Mouse (Mus musculus): Measurements from ENCODE around the gene Entr1. TPM values are rescaled to one million over a fixed set of nuclear protein-coding genes. Genes with fewer than 3 reads are reported as not detected.

The Entr1 gene
- 64.5 TPM for polyA plus RNA-seq (2014; fragmentation: Illumina TruSeq; extraction: RNeasy Lipid Tissue Mini Kit (QIAGEN cat#74804); ENCODE audit: low read depth, low replicate concordance)

GRCm38 (mm10) chr2:26389154-26389690, at the start of gene Entr1, which contains the start of gene Pmpca:
Entr1 (minus strand) TSS chr2:26389316.
Pmpca (plus strand) TSS chr2:26389339.

DNA sequence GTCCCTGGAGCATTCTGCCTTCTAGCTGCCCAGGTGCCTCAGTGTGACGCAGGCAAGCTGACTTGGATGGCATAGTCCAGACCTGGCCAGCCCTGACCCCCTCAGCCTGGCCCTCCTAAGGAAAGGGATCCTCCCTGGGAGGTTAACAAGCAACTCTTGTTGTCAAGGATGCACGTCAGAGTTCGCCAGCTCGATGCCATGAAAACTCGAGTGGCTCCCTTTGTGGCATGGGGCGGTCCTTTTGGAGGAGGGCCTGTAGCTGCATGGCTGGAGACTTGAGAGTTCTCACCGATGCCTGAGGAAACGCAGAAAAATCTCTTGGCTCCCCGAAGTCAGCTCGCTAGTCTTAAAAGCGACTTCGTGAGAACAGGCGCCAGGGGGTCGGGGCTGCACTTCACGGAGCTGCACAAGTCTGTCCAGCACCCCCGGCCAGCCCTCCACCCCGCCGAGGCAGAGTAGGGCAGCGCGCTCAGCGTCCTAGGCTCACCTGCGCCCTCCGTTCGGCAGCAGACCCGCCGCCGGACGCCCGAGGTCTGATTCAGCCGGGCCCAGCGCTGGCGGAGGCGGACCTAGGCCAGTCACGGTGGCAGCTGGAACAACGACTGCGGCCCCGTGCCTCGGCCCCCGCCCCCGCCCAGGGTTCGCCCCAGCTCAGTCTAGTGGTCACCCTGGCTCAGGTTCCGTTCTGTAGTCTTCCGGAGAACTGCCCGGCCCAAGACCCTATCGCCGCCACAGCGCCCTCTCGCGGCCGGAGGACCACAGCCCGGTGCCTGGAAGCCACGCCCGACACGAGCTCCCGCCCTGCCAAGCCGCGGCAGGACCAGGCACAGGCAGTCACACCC, 19.6 kb upstream of the Entr1 start, which contains the start of gene Inpp5e:
Gene Inpp5e (minus strand): TSS at position 689 of the 842 bp plus-strand sequence.

GRCm38 (mm10) chr2:26380131-26380771, 8.9 kb downstream of the Entr1 start, which contains the start of gene Snapc4:
Snapc4 (minus strand) TSS chr2:26380653.

DNA sequence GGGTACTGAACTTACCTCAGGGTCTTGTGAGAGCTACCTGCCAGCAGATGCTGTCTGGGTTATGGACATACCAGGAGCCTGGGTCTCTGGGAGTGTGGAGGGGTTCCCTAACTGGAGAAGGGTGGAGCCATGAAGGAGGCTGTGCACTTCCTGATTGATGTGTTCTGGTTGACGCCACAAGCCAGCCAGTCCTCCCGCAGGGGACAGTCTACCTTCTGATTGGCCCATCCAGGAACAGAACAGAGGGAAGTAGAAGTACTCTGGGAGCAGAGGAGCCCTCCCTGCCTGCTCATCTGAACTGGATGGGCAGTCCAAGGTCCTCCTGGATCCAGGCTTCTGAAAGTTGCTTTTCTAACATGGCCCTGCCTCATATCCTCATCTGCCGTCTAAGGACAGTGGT, 28.3 kb downstream of the Entr1 start, which contains the start of gene Card9:
Gene Card9 (minus strand): TSS at position 147 of the 400 bp plus-strand sequence.

GRCm38 (mm10) chr2:26351358-26352290, 37.5 kb downstream of the Entr1 start, which contains the start of gene Dnlz:
Dnlz (minus strand) TSS chr2:26352110.

Other genes starting within 250 kb of the Entr1 start
- not detected for gene Lhx3, start 181.0 kb downstream of the Entr1 start, polyA plus RNA-seq (2014; fragmentation: Illumina TruSeq; extraction: RNeasy Lipid Tissue Mini Kit (QIAGEN cat#74804); ENCODE audit: low read depth, low replicate concordance)
- 16.5 TPM for gene Qsox2, start 151.8 kb downstream of the Entr1 start, polyA plus RNA-seq (2014; fragmentation: Illumina TruSeq; extraction: RNeasy Lipid Tissue Mini Kit (QIAGEN cat#74804); ENCODE audit: low read depth, low replicate concordance)
- 0.08 TPM for gene Ccdc187, start 94.8 kb downstream of the Entr1 start, polyA plus RNA-seq (2014; fragmentation: Illumina TruSeq; extraction: RNeasy Lipid Tissue Mini Kit (QIAGEN cat#74804); ENCODE audit: low read depth, low replicate concordance)
- 260 TPM for gene Gpsm1, start 73.8 kb downstream of the Entr1 start, polyA plus RNA-seq (2014; fragmentation: Illumina TruSeq; extraction: RNeasy Lipid Tissue Mini Kit (QIAGEN cat#74804); ENCODE audit: low read depth, low replicate concordance)
- 18.7 TPM for gene Dnlz, start 37.2 kb downstream of the Entr1 start, polyA plus RNA-seq (2014; fragmentation: Illumina TruSeq; extraction: RNeasy Lipid Tissue Mini Kit (QIAGEN cat#74804); ENCODE audit: low read depth, low replicate concordance)
- gene Card9, start 28.4 kb downstream of the Entr1 start, polyA plus RNA-seq (2014; fragmentation: Illumina TruSeq; extraction: RNeasy Lipid Tissue Mini Kit (QIAGEN cat#74804); ENCODE audit: low read depth, low replicate concordance), result 2.3 TPM
- gene Snapc4, start 8.7 kb downstream of the Entr1 start, polyA plus RNA-seq (2014; fragmentation: Illumina TruSeq; extraction: RNeasy Lipid Tissue Mini Kit (QIAGEN cat#74804); ENCODE audit: low read depth, low replicate concordance), result 21.5 TPM
- gene Pmpca, start within 50 bp of the Entr1 start, polyA plus RNA-seq (2014; fragmentation: Illumina TruSeq; extraction: RNeasy Lipid Tissue Mini Kit (QIAGEN cat#74804); ENCODE audit: low read depth, low replicate concordance), result 129 TPM
- 23.5 TPM for gene Inpp5e, start 19.9 kb upstream of the Entr1 start, polyA plus RNA-seq (2014; fragmentation: Illumina TruSeq; extraction: RNeasy Lipid Tissue Mini Kit (QIAGEN cat#74804); ENCODE audit: low read depth, low replicate concordance)
- 31.7 TPM for gene Sec16a, start 55.9 kb upstream of the Entr1 start, polyA plus RNA-seq (2014; fragmentation: Illumina TruSeq; extraction: RNeasy Lipid Tissue Mini Kit (QIAGEN cat#74804); ENCODE audit: low read depth, low replicate concordance)
- 14.7 TPM for gene Notch1, start 127.3 kb upstream of the Entr1 start, polyA plus RNA-seq (2014; fragmentation: Illumina TruSeq; extraction: RNeasy Lipid Tissue Mini Kit (QIAGEN cat#74804); ENCODE audit: low read depth, low replicate concordance)
- gene Egfl7, start 190.7 kb upstream of the Entr1 start, polyA plus RNA-seq (2014; fragmentation: Illumina TruSeq; extraction: RNeasy Lipid Tissue Mini Kit (QIAGEN cat#74804); ENCODE audit: low read depth, low replicate concordance), result 260 TPM
- not detected for gene Gm20532, start 197.3 kb upstream of the Entr1 start, polyA plus RNA-seq (2014; fragmentation: Illumina TruSeq; extraction: RNeasy Lipid Tissue Mini Kit (QIAGEN cat#74804); ENCODE audit: low read depth, low replicate concordance)
- gene Agpat2, start 215.1 kb upstream of the Entr1 start, polyA plus RNA-seq (2014; fragmentation: Illumina TruSeq; extraction: RNeasy Lipid Tissue Mini Kit (QIAGEN cat#74804); ENCODE audit: low read depth, low replicate concordance), result 67.9 TPM
- gene Fam69b, start 239.1 kb upstream of the Entr1 start, polyA plus RNA-seq (2014; fragmentation: Illumina TruSeq; extraction: RNeasy Lipid Tissue Mini Kit (QIAGEN cat#74804); ENCODE audit: low read depth, low replicate concordance), result 21.3 TPM

Measured in heart, adult 10 weeks (tissue).